Mouse (Mus musculus) liver, embryonic 11.5 days (tissue): ENCODE data around the gene Klf2. TPM values are rescaled to one million over a fixed set of nuclear protein-coding genes. Genes with fewer than 3 reads are reported as not detected.

Experiments
- ATAC-seq: fragments of 200-750 bp; cut with Nextera tagmentation; replicated peaks from 2 replicates; pipeline ENCODE4 v1.8.0; 2017; ENCODE audit warnings: moderate number of reproducible peaks, mild to moderate bottlenecking, moderate TSS enrichment, moderate library complexity; ENCODE audit not compliant: low FRiP score
- DNase-seq: peaks from one replicate; pipeline ENCODE4 v3.0.0-alpha.2; 2017; ENCODE audit warnings: low spot score
- H3K27ac ChIP-seq: fragments of 300-500 bp; sonication (generic); 2 replicates; pipeline ENCODE4 v1.5.1; 2014; ENCODE audit warnings: mild to moderate bottlenecking, low read depth, low read length, control low read depth
- H3K27me3 ChIP-seq: fragments of 300-500 bp; sonication (generic); replicated peaks from 2 replicates; pipeline ENCODE4 v1.6.1; 2014; ENCODE audit warnings: low read length, mixed read lengths; ENCODE audit not compliant: control insufficient read depth, insufficient read depth
- H3K36me3 ChIP-seq: fragments of 300-500 bp; sonication (generic); 2 replicates; pipeline ENCODE4 v1.6.1; 2014; ENCODE audit warnings: mild to moderate bottlenecking, low read length, moderate library complexity, mixed read lengths; ENCODE audit not compliant: control insufficient read depth, insufficient read depth
- H3K4me1 ChIP-seq: fragments of 300-500 bp; sonication (generic); replicated peaks from 2 replicates; pipeline ENCODE4 v1.6.1; 2014; ENCODE audit warnings: low read length, mixed read lengths; ENCODE audit not compliant: control insufficient read depth, insufficient read depth
- H3K4me2 ChIP-seq: fragments of 300-500 bp; sonication (generic); 2 replicates; pipeline ENCODE4 v1.6.1; 2014; ENCODE audit warnings: mild to moderate bottlenecking, control low read depth, moderate library complexity
- H3K4me3 ChIP-seq: fragments of 300-500 bp; sonication (generic); 2 replicates; pipeline ENCODE4 v1.5.1; 2014; ENCODE audit warnings: low read depth, low read length, control low read depth
- H3K9ac ChIP-seq: fragments of 300-500 bp; sonication (generic); 2 replicates; pipeline ENCODE4 v1.6.1; 2014; ENCODE audit warnings: low read depth, low read length, control low read depth
- H3K9me3 ChIP-seq: fragments of 300-500 bp; sonication (generic); 2 replicates; pipeline ENCODE4 v1.6.1; 2016; ENCODE audit warnings: low read length, inconsistent platforms, mixed read lengths; ENCODE audit not compliant: control insufficient read depth
- WGBS: fragments of 180-500 bp; shearing (Covaris S2); extraction: QIAGEN DNeasy Blood & Tissue Kit; methylation state at CpG from one replicate; pipeline ENCODE4 v1.1.7; 2014; 5-methylcytosine and 5-hydroxymethylcytosine counted together
- polyA plus RNA-seq: library from polyadenylated mRNA; unstranded; fragments of >200 nt; fragmentation: Nextera tagmentation; extraction: Ambion mirVana; gene quantifications from 2 replicates; pipeline ENCODE4 v1.2.1, GENCODE M21; 2014

The Klf2 gene
- polyA plus RNA-seq, 1 experiment from 2014 or later, result 5.3 TPM

GRCm38 (mm10) chr8:72312926-72313518 lies 5.8 kb upstream of the Klf2 start:
- WGBS, result 31% methylated on average over 3 of the region's 3 CpGs
- no peaks in the 10 kb centered on the region for H3K27me3 ChIP-seq
- ATAC-seq, result no peak
- no peak overlapping the region for H3K27ac ChIP-seq
- H3K9ac ChIP-seq, result no peak overlapping the region
- H3K4me3 ChIP-seq, result no peak overlapping the region
- H3K9me3 ChIP-seq, result no peaks in the 10 kb centered on the region
- no peak overlapping the region for H3K4me2 ChIP-seq
- DNase-seq, result no peak
- H3K4me1 ChIP-seq, result peaks cover 10% of the 10 kb centered on the region; the same call in 1 of the 2 replicates
- H3K36me3 ChIP-seq, result no peaks in the 10 kb centered on the region

- Histone ChIP-seq H3K4me2 (no peak overlapping the region), H3K9ac (no peak overlapping the region), H3K36me3 (no peaks in the 10 kb centered on the region), H3K27me3 (peaks cover 24% of the 10 kb centered on the region), H3K27ac (no peak overlapping the region), H3K9me3 (no peaks in the 10 kb centered on the region), H3K4me1 (peaks cover 17% of the 10 kb centered on the region), H3K4me3 (no peak overlapping the region)
- DNase-seq, result no peak
- WGBS, result 54% methylated on average over 10 of the region's 10 CpGs
- ATAC-seq, result no peak
Observed at GRCm38 (mm10) chr8:72316053-72316695, 2.7 kb upstream of the Klf2 start.

DNA sequence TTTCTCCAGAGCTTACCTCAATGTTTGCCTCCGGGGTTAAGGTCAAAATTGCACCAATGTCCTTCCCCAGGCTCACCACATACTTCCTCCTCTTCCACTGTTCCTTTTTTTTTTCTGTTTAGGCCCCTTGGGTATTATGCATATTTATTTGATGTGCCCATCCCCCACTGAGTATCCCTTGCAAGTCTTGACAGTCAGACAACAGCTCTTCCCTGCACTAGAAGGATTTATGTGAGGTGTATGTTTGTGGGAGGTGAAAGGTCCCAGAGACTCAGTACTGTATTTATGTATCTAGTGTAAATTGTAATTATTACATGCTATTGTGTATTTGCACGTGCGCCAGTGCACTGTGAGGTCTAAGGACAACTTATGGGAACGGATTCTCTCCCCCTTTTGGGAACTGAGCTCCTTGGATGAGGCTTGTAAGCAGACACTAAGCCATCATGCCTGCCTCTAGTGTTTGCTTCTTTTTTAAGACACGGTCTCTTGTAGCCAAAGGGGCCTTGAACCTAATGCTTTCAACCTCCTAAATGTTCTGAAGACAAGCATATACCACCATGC lies 1.0 kb upstream of the Klf2 start:
- Histone ChIP-seq H3K4me3 (no peak overlapping the region), H3K4me2 (no peak overlapping the region), H3K27ac (0 out of 2 replicates have a peak overlapping the region, but pooled peaks have one; percentile 52), H3K9ac (no peak overlapping the region), H3K36me3 (no peaks in the 10 kb centered on the region), H3K27me3 (peaks cover 31% of the 10 kb centered on the region), H3K9me3 (no peaks in the 10 kb centered on the region), H3K4me1 (peaks cover 15% of the 10 kb centered on the region)
- 39% methylated on average over 5 of the region's 5 CpGs for WGBS
- DNase-seq, result no peak
- no peak for ATAC-seq

GRCm38 (mm10) chr8:72319397-72319796 lies 564 bp downstream of the Klf2 start:
- Histone ChIP-seq H3K4me2 (peak overlapping the region; percentile 99), H3K27me3 (peaks cover 35% of the 10 kb centered on the region), H3K9me3 (no peaks in the 10 kb centered on the region), H3K27ac (no peak overlapping the region; the same call in 1 of the 2 replicates), H3K36me3 (no peaks in the 10 kb centered on the region), H3K4me3 (peak overlapping the region; percentile 64), H3K9ac (peak overlapping the region; percentile 67), H3K4me1 (peaks cover 8% of the 10 kb centered on the region)
- ATAC-seq, result peak; percentile 3; the same call in 1 of the 2 replicates
- WGBS, result under 1% methylated on average over 45 of the region's 48 CpGs
- no peak for DNase-seq

GRCm38 (mm10) chr8:72319921-72320802 lies 1.3 kb downstream of the Klf2 start:
- ATAC-seq (no peak), DNase-seq (peak; percentile 42)
- H3K9me3 ChIP-seq, result no peaks in the 10 kb centered on the region
- H3K27me3 ChIP-seq, result peaks cover 35% of the 10 kb centered on the region
- H3K27ac ChIP-seq, result no peak overlapping the region
- peak overlapping the region; percentile 64 for H3K4me3 ChIP-seq
- H3K4me1 ChIP-seq, result peaks cover 8% of the 10 kb centered on the region
- H3K4me2 ChIP-seq, result peak overlapping the region; percentile 99
- 9% methylated on average over 55 of the region's 55 CpGs for WGBS
- H3K9ac ChIP-seq, result peak overlapping the region; percentile 67
- no peaks in the 10 kb centered on the region for H3K36me3 ChIP-seq

DNA sequence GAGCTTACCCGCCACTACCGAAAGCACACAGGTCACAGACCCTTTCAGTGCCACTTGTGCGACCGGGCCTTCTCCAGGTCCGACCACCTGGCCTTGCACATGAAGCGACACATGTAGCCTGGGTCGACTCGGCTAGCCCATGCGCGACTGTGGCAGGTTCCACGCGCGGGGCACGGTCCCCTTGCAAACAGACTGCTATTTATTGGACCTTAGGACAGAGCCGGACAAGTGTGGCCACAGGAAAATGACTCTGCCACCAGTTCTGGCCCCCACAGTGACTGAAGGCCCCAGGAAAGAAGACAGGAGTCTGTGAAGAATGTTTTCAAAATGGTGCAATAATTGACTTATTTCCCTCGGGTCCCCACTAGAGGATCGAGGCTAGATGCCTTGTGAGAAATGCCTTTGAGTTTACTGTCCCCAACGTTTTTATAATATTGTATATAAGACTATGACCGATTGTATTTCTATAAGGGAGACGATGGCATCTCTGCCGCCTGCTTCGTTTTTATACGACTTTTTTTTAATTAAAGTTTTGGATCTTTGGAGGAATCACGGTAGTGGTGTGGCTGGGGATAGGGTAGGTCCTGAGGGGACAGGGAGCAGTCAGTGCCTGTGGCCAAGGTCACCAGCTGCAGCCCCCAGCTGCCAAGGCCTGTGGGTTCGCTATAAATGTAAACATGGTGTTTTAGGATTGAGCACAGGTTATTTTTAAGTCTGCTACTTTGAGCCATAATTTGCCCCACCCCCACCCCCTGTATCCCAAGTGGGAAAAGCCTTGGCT lies 2.2 kb downstream of the Klf2 start:
- ATAC-seq, result no peak
- Histone ChIP-seq H3K9ac (no peak overlapping the region), H3K27me3 (peaks cover 35% of the 10 kb centered on the region), H3K27ac (no peak overlapping the region), H3K4me3 (peak overlapping the region; percentile 64), H3K36me3 (no peaks in the 10 kb centered on the region), H3K9me3 (no peaks in the 10 kb centered on the region), H3K4me1 (peaks cover 8% of the 10 kb centered on the region), H3K4me2 (peak overlapping the region; percentile 99)
- DNase-seq, result no peak
- WGBS, result 59% methylated on average over 25 of the region's 25 CpGs

DNA sequence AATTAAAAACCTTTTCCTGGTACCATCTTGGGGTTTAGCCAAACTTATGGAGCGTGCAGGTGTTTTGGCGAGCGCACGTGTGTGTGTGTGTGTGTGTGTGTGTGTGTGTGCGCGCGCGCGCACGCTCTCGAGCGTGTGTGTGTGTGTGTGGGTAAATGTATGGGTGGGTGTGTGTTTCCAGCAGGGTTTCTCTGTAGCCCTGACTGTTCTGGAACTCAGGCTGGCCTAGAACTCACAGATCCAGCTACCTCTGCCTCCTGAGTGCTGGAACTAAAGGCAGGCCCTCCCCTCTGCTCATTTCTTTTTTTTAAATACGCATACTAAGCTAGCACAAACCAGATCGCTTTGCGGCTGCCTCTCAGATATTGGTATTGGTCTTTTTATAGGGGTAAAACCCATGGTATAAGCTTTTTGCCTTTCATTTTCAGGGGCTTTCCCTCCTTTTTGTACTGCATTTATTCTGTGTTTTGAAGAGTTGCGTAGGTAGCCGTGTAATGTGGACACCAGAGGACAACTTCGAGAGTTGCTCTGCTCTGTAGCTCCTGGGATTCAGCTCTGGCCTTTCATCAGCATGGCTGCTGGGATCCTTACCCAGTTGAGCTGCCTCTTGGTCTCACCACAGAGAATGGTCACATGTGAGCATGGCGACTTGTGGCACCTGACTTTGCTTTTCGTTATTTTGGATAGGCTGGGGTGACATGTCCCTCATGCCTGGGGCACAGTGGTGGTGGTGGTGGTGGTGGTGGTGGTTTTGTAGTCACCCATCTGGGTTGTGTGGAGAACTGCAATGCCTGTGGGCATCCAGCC lies 3.0 kb downstream of the Klf2 start:
- no peaks in the 10 kb centered on the region for H3K9me3 ChIP-seq
- WGBS, result 89% methylated on average over 20 of the region's 20 CpGs
- peaks cover 8% of the 10 kb centered on the region for H3K4me1 ChIP-seq
- H3K27me3 ChIP-seq, result peaks cover 35% of the 10 kb centered on the region
- H3K36me3 ChIP-seq, result no peaks in the 10 kb centered on the region
- no peak overlapping the region for H3K4me3 ChIP-seq
- no peak overlapping the region for H3K27ac ChIP-seq
- ATAC-seq, result no peak
- peak overlapping the region; percentile 99 for H3K4me2 ChIP-seq
- DNase-seq, result no peak
- no peak overlapping the region for H3K9ac ChIP-seq
